Mouse (Mus musculus) myocyte (in vitro differentiated cells): ENCODE measurements around the gene Arpc5. TPM values are rescaled to one million over a fixed set of nuclear protein-coding genes. Genes with fewer than 3 reads are reported as not detected.

ENCODE experiments used
- H3K27me3 ChIP-seq: one replicate; pipeline ENCODE4 v1.6.1; 2011; ENCODE audit not compliant: control insufficient read depth, insufficient read depth, insufficient read length
- H3K36me3 ChIP-seq: one replicate; pipeline ENCODE4 v1.6.1; 2011; ENCODE audit not compliant: control insufficient read depth, insufficient read depth
- H3K4me2 ChIP-seq: one replicate; pipeline ENCODE4 v1.6.1; 2011; ENCODE audit warnings: low read depth, control low read depth
- H3K4me3 ChIP-seq: one replicate; pipeline ENCODE4 v1.5.1; 2011; ENCODE audit warnings: mild to moderate bottlenecking, control low read depth, moderate library complexity
- H3K79me2 ChIP-seq: one replicate; pipeline ENCODE4 v1.6.1; 2011; ENCODE audit not compliant: control insufficient read depth, insufficient read depth
- H3ac ChIP-seq: one replicate; pipeline ENCODE4 v1.6.1; 2011; ENCODE audit not compliant: control insufficient read depth, insufficient read length
- CEBPB ChIP-seq: IDR thresholded peaks from 2 replicates; pipeline ENCODE4 v1.6.1; 2011; ENCODE audit warnings: mild to moderate bottlenecking, moderate library complexity; ENCODE audit not compliant: poor library complexity, insufficient read depth, severe bottlenecking
- E2F4 ChIP-seq: IDR thresholded peaks from one replicate; pipeline ENCODE4 v1.6.1; 2011; ENCODE audit warnings: mild to moderate bottlenecking, control low read depth, moderate library complexity; ENCODE audit not compliant: insufficient read depth
- MAX ChIP-seq: IDR thresholded peaks from one replicate; pipeline ENCODE4 v1.6.1; 2011; ENCODE audit warnings: low read depth, mild to moderate bottlenecking, control low read depth
- MYOD1 ChIP-seq, 3 experiments: IDR thresholded peaks; one replicate each; pipeline ENCODE4 v1.6.1; 2011; ENCODE audit warnings: control low read depth in 2 of 3, low read depth in 2 of 3, mild to moderate bottlenecking in 2 of 3, moderate library complexity in 1 of 3; ENCODE audit not compliant: insufficient read length in 2 of 3, control insufficient read depth in 1 of 3
- MYOG ChIP-seq, 3 experiments: IDR thresholded peaks; one replicate each; pipeline ENCODE4 v1.6.1; 2011; ENCODE audit warnings: control low read depth in 2 of 3, low read depth in 2 of 3, mild to moderate bottlenecking in 2 of 3; ENCODE audit not compliant: insufficient read length in 2 of 3, control insufficient read depth in 1 of 3, insufficient read depth in 1 of 3
- POLR2A ChIP-seq: IDR thresholded peaks from one replicate; pipeline ENCODE4 v1.6.1; 2011; ENCODE audit warnings: low read depth, mild to moderate bottlenecking, control low read depth, moderate library complexity; ENCODE audit not compliant: insufficient read length
- POLR2AphosphoS2 ChIP-seq: IDR thresholded peaks from one replicate; pipeline ENCODE4 v1.6.1; 2011; ENCODE audit warnings: low read depth, control low read depth; ENCODE audit not compliant: insufficient read length
- REST ChIP-seq: IDR thresholded peaks from one replicate; pipeline ENCODE4 v1.6.1; 2011; ENCODE audit warnings: mild to moderate bottlenecking, control low read depth, moderate library complexity; ENCODE audit not compliant: insufficient read depth, insufficient read length
- SRF ChIP-seq: IDR thresholded peaks from one replicate; pipeline ENCODE4 v1.6.1; 2011; ENCODE audit warnings: low read depth; ENCODE audit not compliant: control insufficient read depth, insufficient read length
- TCF12 ChIP-seq: IDR thresholded peaks from one replicate; pipeline ENCODE4 v1.6.1; 2011; ENCODE audit warnings: mild to moderate bottlenecking, control low read depth; ENCODE audit not compliant: poor library complexity, insufficient read depth, severe bottlenecking
- TCF3 ChIP-seq: IDR thresholded peaks from one replicate; pipeline ENCODE4 v1.6.1; 2011; ENCODE audit warnings: low read depth, control low read depth; ENCODE audit not compliant: insufficient read length
- USF1 ChIP-seq: IDR thresholded peaks from one replicate; pipeline ENCODE4 v1.6.1; 2011; ENCODE audit warnings: low read depth, mild to moderate bottlenecking, control low read depth, moderate library complexity
- polyA plus RNA-seq: library from polyadenylated mRNA; unstranded; fragments of >200 nt; fragmentation: generic; extraction: Trizol; gene quantifications from one replicate; pipeline ENCODE4 v1.2.1, GENCODE M21; 2012; ENCODE audit warnings: missing spikeins

The Arpc5 gene
- polyA plus RNA-seq, 1 experiment = 44.7 TPM

- Histone ChIP-seq H3K4me2 (no peak overlapping the region), H3K36me3 (no peaks in the 10 kb centered on the region)
- no peak for TF ChIP-seq E2F4
- no peak for TF ChIP-seq MYOG (IDR thresholded peaks at IDR 0.05; ENCODE audit: control insufficient read depth in 1 of 3, insufficient read depth in 1 of 3, insufficient read length in 2 of 3, low read depth in 2 of 3)
- no peak for TF ChIP-seq POLR2AphosphoS2
- TF ChIP-seq CEBPB = no peak
- no peak for TF ChIP-seq MAX
These were observed 27.0 kb upstream of the Arpc5 start for GRCm38 (mm10) chr1:152739374-152739773.

GRCm38 (mm10) chr1:152743095-152743826 is 23.1 kb upstream of the Arpc5 start:
- Histone ChIP-seq H3K79me2 (no peaks in the 10 kb centered on the region), H3K27me3 (no peaks in the 10 kb centered on the region), H3K36me3 (no peaks in the 10 kb centered on the region), H3K4me2 (no peak overlapping the region), H3ac (no peak overlapping the region), H3K4me3 (no peak overlapping the region)
- TF ChIP-seq USF1 (no peak), TCF3 (no peak), SRF (no peak), E2F4 (no peak), MAX (no peak), MYOD1 (IDR thresholded peaks at IDR 0.05; ENCODE audit: control insufficient read depth in 1 of 3, insufficient read length in 2 of 3, low read depth in 2 of 3) (peak in 2 of 3 experiments; percentile 78 to 83), CEBPB (no peak), POLR2A (no peak), POLR2AphosphoS2 (no peak)

More at GRCm38 (mm10) chr1:152739374-152739773, 27.0 kb upstream of the Arpc5 start:
- Histone ChIP-seq H3K27me3 (no peaks in the 10 kb centered on the region), H3ac (no peak overlapping the region), H3K4me3 (no peak overlapping the region), H3K79me2 (no peaks in the 10 kb centered on the region)

GRCm38 (mm10) chr1:152746426-152746825 is 19.9 kb upstream of the Arpc5 start:
- Histone ChIP-seq H3ac (no peak overlapping the region), H3K4me2 (no peak overlapping the region), H3K79me2 (no peaks in the 10 kb centered on the region), H3K27me3 (no peaks in the 10 kb centered on the region), H3K36me3 (no peaks in the 10 kb centered on the region), H3K4me3 (no peak overlapping the region)
- TF ChIP-seq CEBPB (no peak), MYOD1 (IDR thresholded peaks at IDR 0.05; ENCODE audit: control insufficient read depth in 1 of 3, insufficient read length in 2 of 3, low read depth in 2 of 3) (no peak), POLR2AphosphoS2 (no peak), POLR2A (no peak), E2F4 (no peak), REST (no peak), TCF3 (no peak), SRF (no peak), TCF12 (no peak)

GRCm38 (mm10) chr1:152749276-152749675 is 17.1 kb upstream of the Arpc5 start:
- Histone ChIP-seq H3K4me2 (no peak overlapping the region), H3K27me3 (no peaks in the 10 kb centered on the region), H3K79me2 (no peaks in the 10 kb centered on the region), H3K36me3 (no peaks in the 10 kb centered on the region), H3ac (no peak overlapping the region), H3K4me3 (no peak overlapping the region)
- TF ChIP-seq TCF3 (no peak), SRF (no peak), POLR2A (no peak), CEBPB (no peak), POLR2AphosphoS2 (no peak), REST (no peak), USF1 (no peak), MAX (no peak), E2F4 (no peak), TCF12 (no peak), MYOD1 (IDR thresholded peaks at IDR 0.05; ENCODE audit: control insufficient read depth in 1 of 3, insufficient read length in 2 of 3, low read depth in 2 of 3) (no peak)

- Histone ChIP-seq H3K36me3 (no peaks in the 10 kb centered on the region), H3ac (no peak within 1 kb of the TSS), H3K27me3 (no peaks in the 10 kb centered on the region), H3K4me3 (no peak within 1 kb of the TSS), H3K4me2 (peak within 1 kb of the TSS; percentile 3), H3K79me2 (no peaks in the 10 kb centered on the region)
- no peak for TF ChIP-seq CEBPB
- no peak for TF ChIP-seq REST
- TF ChIP-seq TCF12 = no peak
- no peak for TF ChIP-seq POLR2A
- no peak for TF ChIP-seq MYOG (IDR thresholded peaks at IDR 0.05; ENCODE audit: control insufficient read depth in 1 of 3, insufficient read depth in 1 of 3, insufficient read length in 2 of 3, low read depth in 2 of 3)
- TF ChIP-seq MYOD1 (IDR thresholded peaks at IDR 0.05; ENCODE audit: control insufficient read depth in 1 of 3, insufficient read length in 2 of 3, low read depth in 2 of 3) = no peak
- TF ChIP-seq MAX = no peak
- no peak for TF ChIP-seq USF1
- no peak for TF ChIP-seq TCF3
- no peak for TF ChIP-seq POLR2AphosphoS2
- no peak for TF ChIP-seq E2F4
- TF ChIP-seq SRF = no peak
These were observed 15.9 kb upstream of the Arpc5 start, which contains the start of gene Apobec4 for GRCm38 (mm10) chr1:152750312-152750965. TSS of gene Apobec4 (plus strand) at chr1:152750551.
